Mouse (Mus musculus) heart, postnatal 10 days (tissue): ENCODE results near the gene Plagl1. TPM values are rescaled to one million over a fixed set of nuclear protein-coding genes. Genes with fewer than 3 reads are reported as not detected.

Experiments
- DNase-seq, 2 experiments: peaks; one replicate each; pipeline ENCODE4 v3.0.0; 2021
- intact Hi-C: fragments of 180-260 bp; cut with DNase I; formaldehyde crosslinking; loops from one replicate; pipeline ENCODE4 v1.15.1; 2025
- total RNA-seq, 2 experiments: library from RNA; stranded (reverse); gene quantifications; 2 replicates each; pipeline ENCODE4 v1.2.3; 2021

Gene Plagl1
- total RNA-seq, 2 experiments from 2014 or later, result 50.5 to 50.6 TPM

DNA sequence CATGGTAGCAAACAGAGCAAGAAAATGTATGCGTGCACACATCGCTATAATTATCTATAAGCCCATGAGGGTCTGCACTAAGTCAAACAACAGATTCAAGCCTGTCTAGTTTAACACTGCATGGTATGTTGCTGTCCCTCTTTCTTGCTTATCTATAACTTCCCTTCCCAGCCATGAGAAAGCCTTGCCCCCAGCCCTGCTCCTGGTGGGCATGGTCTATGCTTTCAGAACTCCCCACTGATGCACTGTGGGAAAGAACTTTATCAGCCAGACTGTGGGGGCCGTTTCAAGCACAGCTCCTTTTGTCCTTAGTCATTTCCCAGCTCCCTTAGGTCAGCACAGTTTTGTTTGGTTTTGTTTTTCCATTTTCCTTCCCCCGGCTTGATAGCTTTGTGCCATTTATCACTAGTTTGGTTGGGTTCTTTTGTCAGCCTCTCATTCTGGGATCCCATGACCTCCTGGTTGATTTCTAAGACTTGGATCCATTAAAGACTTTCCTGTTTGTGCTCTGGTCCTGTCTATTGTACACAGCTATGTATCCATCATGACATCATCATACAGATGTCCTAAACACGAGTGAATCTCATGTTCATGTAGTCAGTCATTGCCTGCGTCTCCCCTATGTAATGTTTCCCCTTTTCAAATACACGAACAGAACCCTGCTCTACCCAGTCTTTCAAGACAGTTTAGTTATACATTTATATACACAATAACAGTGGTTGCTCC, 16.7 kb downstream of the Plagl1 start:
- intact Hi-C loops, result no loop called here
- no peak for DNase-seq

DNA sequence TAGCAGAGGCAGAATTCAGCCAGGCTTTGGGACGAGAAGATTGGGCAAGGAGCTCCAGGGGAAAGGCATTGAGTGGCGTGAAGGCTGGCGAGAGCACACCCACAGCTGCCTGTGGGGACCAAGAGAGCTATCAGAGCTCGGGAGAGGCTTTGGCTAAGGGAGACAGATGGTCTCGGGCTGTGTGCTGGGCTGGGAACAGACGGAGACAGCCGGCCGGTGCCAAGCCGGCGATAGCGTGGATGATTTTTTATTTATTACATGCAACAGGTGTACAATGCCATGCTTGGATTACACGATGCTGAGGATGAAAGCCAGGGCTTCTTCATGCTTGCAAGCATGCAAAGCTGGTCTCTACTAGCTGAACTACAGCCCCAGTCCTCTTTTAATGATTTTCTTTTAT, 22.2 kb downstream of the Plagl1 start:
- intact Hi-C loops, result no loop called here

DNA sequence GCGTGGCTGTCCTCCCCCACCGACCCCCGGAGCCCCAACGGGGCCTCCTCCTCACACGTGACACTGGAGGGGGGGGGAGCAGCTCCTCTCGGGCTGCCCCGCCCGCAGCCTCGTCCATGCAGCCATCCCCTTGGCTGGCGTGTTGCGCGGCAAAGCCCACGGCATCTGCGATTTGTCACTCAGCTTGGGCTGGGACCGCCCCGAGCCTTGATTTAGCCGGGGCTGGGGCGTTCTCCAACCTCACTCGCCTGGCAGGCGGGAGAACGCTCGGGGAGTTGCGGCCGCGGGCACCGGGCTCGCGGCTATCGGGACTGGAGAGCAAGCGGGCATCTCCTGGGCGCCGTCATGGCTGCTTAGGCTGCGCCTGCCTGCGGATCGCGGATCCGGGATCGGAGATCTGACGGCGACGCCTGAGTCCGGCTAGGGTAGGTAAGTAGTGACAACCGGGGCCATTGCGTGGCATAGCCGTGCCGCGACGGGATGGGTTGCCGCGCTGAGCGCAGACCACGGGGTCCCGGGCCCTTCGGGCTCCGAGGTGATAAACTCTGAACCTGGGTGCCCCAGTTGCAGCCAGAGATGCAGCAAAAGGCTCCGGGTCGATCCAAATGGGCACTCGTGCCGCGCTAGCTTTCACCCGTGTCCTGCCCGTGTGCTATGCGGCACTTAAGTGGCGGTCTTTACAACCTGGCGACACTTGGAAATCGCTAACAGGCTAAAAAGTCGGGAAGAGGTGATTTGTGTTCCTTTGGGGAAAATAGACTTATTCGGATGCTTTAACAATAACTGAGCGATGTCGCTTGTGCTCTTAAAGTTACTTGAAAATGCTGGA, 30.5 kb downstream of the Plagl1 start:
- peak; percentile 80 to 84 for DNase-seq

More for the DNA sequence above, 22.2 kb downstream of the Plagl1 start:
- DNase-seq, result no peak

DNA sequence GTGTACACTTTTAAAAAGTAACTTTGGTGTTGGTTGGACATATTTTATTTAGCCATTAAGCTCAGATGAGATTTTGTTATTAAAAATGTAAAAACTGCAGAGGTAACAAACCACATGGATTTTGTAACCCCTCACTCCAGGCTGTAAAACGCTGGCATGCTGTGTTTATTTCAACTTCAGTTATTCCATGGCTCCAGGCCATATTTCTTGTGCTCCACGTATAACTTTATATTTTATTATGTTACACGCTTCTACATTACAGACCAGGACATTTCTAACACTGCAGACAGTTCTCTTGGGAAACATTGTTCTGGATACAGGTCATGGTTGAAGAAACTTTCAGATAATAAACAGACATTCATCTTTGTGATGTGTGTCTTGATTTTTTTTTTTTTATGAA, 32.7 kb downstream of the Plagl1 start:
- no peak for DNase-seq

More for the DNA sequence above, 30.5 kb downstream of the Plagl1 start:
- intact Hi-C loops, result loop anchor here (5.0 kb wide), 1 partner anchor 186 kb away; no protein-coding TSS in a partner anchor

DNA sequence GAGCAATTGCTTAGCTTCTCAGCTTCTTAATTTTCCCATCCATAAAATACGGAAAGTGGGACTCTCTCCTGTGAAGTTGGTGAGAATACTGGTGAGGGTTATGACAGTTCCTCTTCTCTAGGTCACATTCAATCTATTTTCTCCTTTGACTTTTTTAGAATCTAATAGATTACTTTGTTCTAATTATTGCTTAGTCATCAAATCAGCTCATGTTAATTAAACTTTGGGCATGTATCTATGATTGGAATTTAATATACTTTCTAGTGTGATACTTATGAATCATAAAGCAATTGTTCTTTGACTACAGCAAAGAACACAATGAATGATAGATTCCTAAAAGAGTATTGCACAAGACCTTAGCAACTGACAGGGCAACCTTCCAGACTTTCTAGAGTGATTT, 38.6 kb downstream of the Plagl1 start:
- DNase-seq, result no peak
- intact Hi-C loops, result no loop called here

More for the DNA sequence above, 32.7 kb downstream of the Plagl1 start:
- intact Hi-C loops, result loop anchor here (2.0 to 5.0 kb wide), 2 partner anchors 100 to 184 kb away; partner anchors contain the start of gene Ltv1

DNA sequence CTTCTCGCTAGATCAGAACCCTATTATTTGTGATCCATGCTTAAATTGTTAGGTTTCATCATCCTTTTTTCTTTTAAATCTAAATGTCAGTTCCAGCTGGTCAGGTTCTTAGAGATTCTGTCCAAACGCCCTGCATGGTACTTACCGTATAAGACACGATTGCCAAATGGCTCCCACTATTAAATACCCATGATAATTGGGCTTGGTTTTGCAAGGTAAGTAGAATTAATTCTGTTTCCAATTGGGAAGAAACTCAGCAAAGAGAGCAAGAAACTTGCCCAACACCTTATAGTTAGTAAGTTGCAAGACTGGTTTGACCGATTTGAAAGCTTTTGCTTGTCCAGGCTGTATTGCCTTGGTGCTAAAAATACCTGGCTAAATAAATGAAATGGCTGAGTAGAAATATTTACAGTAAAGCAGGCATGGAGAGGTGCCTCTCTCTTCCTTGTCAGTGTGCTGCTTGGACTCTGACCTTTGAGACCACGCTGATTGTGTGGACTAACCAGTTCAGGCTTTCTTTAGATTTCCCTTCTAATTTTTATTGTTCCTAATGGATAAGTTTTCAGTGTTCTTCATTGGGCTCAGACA, 39.9 kb downstream of the Plagl1 start:
- DNase-seq, result no peak
- intact Hi-C loops, result no loop called here

DNA sequence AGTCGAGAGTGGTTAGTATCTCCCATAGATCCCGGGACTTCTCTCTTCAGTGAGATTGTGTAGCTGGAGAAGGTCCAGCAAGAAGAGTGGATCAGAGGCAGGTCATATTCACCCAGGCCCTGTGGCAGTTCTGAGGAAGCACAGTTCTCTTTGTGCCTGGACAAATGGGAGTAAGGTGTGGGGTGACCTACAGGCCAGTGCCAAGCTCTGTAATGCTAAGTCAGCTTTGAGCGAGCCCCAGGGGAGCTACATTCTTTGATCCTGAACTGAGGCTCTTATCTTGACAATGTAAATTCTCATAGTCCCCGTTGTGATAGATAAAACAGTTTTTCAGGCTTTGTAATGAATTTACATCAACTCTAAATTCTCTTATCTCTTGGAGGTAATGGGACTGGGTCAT, 42.1 kb downstream of the Plagl1 start:
- no peak for DNase-seq
- intact Hi-C loops, result no loop called here

DNA sequence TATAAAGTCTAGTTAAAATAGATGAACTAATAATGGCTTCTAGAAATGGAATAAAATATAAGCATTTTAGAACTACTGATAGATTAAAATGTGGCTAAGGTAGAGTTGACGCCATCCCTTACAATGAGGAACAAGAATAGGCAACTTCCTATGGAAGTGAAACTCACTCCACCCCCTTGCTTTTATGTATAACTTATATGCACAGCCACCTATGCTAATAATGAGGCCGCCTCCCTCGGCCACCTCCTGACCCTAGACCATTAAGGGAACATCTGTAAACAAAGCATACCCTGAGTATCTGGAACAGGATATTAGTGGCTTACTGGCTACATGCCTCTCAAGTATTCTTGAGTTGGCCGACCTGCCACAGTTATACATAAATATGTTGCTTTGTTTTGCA, 43.5 kb downstream of the Plagl1 start:
- intact Hi-C loops, result no loop called here

DNA sequence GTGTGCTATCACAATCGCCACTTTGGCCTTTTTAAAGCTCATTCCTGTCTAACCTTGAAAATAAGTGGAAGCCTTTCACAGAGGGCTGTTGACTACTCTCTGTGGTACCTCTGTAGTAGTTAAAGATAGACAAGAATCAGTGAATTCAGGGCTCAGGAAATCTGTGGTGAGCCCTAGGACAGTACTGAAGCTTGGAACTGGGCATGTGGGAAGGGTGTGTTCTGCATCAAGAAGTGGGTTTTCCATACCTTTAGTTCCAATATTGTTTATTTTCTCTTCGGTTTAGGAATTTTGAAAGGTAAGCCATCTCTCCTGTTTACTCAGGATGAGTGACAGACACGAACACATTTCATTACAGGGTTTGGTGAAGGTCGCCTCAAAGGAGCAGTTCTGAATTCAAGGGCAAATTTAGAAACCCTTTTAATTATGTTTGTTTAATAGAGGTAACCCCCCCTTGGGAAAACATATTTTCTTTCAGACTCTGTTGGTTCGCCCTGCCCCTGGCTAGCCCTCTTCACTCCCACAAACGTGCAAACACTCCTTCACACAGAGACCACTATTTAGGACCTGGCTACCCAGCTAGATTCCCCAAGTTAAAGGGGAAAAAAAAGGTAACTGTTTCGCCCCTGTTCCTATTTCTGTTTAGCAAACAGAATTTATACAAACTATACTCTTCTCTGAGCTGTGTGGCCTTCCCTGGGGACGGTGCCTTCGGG, 46.8 kb downstream of the Plagl1 start:
- DNase-seq, result no peak
- intact Hi-C loops, result no loop called here

More for the DNA sequence above, 43.5 kb downstream of the Plagl1 start:
- no peak for DNase-seq

DNA sequence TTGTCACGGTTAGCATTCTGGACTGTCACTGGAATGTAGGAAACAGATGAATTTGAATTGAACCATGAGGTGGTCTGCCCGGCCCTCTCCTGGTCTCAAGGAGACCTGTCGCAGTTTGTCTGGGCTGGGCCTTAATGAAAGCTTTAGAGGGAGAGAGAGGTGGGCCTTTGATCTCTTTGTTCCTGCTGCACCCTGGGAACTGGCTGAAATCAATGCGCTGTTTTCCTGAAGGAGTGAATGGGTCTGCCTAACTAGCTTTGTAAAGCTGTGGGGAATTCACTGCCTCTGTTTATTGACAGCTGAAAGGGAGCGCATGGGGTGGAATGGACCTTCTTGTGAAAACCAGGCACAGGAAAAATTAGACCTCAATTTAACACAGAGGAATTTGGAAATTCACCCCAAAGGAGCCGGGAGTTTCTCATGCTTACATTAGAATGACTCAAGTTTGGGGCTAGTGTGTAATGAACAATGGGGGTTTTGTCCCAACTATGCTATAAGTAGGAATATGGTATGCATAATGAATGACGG, 47.8 kb downstream of the Plagl1 start:
- intact Hi-C loops, result no loop called here
- DNase-seq, result no peak

DNA sequence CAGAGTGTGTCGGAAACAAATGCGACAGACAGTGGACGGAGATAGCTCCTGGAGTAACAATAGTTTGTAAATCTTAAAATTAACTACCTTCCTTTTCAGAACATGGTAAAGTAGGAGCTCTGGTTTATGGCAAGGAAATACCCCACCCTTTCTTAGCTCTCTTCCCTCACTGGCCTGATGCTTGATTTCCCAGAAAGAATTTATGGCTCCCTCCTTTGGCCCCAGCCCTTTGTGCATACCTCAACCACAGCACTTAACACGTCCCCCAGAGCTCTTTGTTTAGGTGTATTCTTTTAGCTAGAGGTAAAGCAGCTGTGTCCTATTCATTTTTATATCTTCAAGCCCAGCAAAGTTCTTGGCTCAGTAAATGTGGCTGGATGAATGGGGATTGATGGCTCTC, 48.5 kb downstream of the Plagl1 start:
- intact Hi-C loops, result no loop called here
- no peak for DNase-seq

DNA sequence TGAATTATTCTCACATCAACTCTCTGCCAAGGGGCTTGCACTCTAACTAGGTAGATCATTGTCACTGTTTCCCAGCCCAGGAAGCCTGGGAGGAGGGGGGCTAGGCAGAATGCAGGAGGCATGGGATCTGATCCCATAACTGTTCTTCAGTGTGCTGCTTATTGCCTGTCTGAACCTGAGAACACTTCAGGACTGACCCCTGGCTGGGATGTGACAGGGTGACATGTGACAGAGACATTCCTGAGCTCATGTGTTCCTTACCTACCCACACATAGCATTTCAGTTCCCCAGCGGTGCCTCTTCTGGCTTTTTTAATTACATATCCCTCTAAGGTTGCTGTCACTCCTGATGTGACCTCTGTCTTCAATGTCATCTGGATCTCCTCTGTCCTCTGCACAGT, 49.5 kb downstream of the Plagl1 start:
- intact Hi-C loops, result no loop called here
- peak in 1 of 2 experiments; percentile 15 for DNase-seq

DNA sequence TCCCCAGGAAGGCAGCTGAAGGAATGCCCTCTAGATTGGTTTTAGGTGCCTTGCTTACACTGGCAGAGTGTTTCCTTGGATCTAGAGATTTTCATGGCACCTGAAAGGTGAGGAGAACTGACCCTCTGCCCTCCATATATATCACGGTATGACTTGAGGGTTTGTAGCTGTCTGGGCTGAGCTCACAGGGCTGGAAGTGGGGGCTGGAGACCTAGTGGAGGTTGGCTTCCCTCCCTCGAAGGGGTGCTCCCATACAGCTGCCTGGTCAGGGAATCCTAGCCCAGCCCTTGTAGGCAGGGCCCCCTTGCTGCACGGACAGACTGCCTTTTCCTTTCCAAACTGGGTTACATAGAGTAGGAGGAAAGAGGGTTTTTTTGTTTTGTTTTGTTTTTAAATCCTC, 52.5 kb downstream of the Plagl1 start:
- intact Hi-C loops, result no loop called here
- DNase-seq, result no peak

DNA sequence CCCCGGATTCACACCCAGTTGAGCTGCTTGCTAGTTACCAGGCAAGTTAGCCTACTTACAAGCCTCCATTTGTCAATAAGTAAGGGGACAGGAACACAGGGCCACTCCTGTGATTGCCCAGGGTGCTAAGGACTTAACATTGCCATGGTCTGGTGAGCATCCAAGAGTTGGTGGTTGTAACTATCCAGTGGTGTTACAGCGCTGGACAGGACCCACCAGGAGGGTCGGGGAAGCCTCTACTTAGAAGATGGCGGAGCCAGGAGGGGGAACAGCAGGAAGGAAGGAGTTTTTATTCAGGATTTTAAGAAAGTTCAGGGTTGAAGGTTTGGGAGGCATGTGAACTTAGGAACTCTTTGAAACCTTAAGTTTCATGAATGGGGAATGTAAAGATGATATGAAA, 53.3 kb downstream of the Plagl1 start:
- no peak for DNase-seq
- intact Hi-C loops, result no loop called here

DNA sequence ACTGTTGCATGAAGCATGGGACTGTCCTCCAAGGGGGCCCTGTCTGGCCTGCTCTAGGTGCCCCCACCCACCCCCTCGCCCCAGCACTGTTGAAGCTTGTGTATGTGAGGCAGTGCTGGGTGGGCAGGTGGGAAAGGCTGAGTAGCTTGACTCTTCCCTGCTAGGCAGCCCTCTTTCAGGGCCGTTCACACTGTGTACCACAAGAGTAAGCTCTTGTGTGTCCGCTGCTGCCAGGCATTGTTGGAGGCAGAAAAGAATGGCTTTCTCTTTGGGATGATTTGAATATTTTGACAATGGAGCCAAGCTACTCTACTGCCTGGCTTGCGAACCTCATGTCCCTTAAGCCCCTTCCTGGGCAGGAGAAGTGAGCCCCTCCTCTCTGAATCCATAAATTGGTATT, 54.7 kb downstream of the Plagl1 start:
- DNase-seq, result no peak
- intact Hi-C loops, result no loop called here

DNA sequence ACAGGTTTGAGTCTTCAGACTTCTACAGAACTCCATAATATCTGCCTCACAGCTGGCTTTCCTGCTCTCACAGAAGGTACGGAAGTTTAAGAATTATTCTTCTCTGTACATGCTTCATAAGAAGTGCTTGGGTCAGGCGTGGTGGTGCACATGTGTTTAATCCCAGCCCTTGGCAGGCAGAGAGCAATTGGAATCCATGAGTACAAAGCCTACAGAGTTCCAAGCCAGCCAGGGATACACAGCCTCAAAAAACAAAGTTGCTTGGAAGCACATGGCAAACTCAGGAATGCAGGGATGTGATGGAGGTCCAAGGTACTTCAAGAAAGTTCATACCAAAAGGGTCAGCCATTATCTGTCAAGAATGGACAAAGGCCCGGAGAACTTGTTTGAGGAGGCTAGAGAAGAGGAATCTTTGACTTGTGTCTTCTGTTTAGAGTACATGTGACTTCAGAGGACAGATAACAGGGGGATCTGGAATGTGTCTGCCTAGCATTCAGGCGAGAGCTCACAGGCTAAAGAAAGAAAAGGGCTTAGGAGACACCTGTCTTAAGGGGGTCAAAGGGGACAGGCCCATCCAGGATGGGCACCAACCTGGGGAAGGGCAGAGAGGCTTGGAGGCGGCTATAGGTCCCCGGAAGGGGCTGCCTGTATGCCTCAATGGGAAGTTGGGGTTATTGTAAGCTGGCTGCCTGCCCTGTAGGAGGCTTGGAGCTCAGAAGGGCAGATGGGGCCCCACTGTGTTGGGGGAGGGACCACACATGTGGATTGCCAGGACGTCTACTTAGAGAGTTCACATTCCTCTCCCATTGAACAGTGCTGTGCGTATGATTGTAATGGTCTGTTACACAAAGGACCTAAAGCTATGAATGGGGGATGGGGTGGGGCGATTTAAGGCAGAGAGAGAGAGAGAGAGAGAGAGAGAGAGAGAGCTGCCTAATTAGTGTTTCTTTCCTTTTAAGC, 56.7 kb downstream of the Plagl1 start:
- intact Hi-C loops, result no loop called here
- peak; percentile 11 to 24 for DNase-seq

DNA sequence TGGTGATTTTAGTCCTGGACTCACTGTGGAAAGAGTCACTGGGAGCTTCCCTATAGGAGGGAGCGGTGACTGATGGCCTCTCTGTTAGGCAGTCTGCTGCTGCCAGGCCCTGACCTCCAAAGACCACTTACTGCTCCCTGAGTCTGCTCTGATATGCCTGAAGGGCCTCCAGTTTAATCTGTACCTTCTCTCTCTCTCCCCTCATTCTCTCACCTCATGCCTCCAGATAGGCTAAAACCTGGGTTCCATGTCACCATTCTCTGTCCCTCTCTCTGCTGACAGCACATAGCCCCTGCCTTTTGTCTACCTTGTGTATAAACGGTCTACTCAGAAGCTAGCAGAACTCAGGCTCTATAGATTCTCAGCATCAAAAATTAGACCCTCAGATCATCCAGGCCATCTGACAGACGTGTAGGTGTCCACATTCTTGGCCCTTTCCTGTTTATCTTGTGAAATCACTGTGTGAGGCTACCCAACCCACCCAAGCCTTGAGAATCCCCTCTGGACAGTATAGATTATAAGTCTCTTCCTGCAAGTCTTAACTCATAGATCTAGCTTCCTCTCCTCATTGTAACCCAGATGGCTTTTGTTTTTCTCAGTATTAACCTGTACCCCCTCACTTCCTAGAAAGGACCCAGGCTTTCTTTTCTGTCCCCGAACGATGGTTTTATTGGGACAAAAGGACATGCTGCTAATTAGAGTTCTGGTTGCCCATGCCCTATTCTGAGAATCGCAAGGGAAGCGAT, 57.9 kb downstream of the Plagl1 start:
- intact Hi-C loops, result no loop called here

DNA sequence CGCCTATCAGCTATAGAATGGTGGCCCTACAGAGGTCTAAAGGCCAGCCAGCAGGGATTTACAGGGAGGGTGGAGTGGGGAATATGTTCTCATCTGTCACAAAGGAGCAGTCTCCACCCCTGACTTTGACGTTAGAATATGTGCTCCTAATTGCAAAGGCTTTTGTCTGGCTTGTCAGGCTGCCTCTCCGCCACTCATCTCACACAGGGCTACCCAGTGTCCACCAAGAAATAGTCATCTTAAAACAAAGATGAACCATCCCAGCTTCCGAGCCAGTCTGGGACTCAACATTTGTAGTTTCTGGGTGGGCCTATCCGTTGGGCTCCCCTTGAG, 58.4 kb downstream of the Plagl1 start:
- no peak for DNase-seq
- intact Hi-C loops, result no loop called here

More for the DNA sequence above, 57.9 kb downstream of the Plagl1 start:
- no peak for DNase-seq

DNA sequence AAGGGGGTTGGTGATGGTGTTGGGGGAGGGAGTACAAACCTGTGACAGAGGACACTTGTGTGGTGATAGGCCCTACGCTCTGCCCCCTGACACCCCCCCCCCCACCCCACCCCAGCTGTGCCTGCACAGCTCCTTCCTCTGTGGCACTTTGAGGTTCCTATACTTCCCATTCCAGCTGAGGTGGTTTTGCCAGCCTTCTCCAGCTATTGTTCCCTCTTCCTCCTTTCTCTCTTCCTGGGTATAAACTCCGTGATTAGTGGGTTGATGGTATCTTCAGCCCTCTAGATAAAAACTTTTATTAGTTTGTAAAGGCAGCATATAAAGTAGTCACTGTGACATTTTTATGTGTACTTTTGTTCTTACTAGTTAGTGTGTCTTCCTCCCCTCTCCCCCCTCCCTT, 59.0 kb downstream of the Plagl1 start:
- intact Hi-C loops, result no loop called here

More for the DNA sequence above, 59.0 kb downstream of the Plagl1 start:
- DNase-seq, result no peak
